Mouse (Mus musculus) E14TG2a.4 (cell line): ENCODE data around the gene Zfp319.

Experiments used
- CTCF ChIP-seq: conservative IDR thresholded peaks from 2 replicates; pipeline ENCODE4 v1.5.1; 2014; ENCODE audit warnings: low read length
- POU5F1 ChIP-seq: IDR thresholded peaks from 2 replicates; pipeline ENCODE4 v1.6.1; 2014; ENCODE audit warnings: low read length, borderline replicate concordance

GRCm38 (mm10) chr8:95375374-95375930, 43.7 kb upstream of the Zfp319 start:
- TF ChIP-seq CTCF (no peak), POU5F1 (no peak)
